Mouse (Mus musculus) CH12.LX (cell line): ENCODE measurements at regions not wholly inside any gene's neighbourhood (a gene's known extent, or its start where the extent isn't known, plus 50 kb on each side); places are given as distances from the start of the nearest gene placed in this dataset.

Experiments used
- DNase-seq: peaks from one replicate; pipeline ENCODE4 v3.0.0-alpha.2; 2013; ENCODE audit errors: extremely low read depth
- H3K27ac ChIP-seq: 2 replicates; pipeline ENCODE4 v1.5.1; 2012; ENCODE audit warnings: low read depth, mild to moderate bottlenecking, control low read depth, moderate library complexity; ENCODE audit not compliant: insufficient read depth
- H3K27me3 ChIP-seq: replicated peaks from 2 replicates; pipeline ENCODE3; 2012; ENCODE audit warnings: inconsistent platforms
- H3K36me3 ChIP-seq, 2 experiments: replicated peaks in 1 of 2; 2 replicates each; pipeline versions ENCODE3 to v1.6.1; 2012; ENCODE audit warnings: inconsistent platforms in 1 of 2, low read length in 1 of 2, mild to moderate bottlenecking in 1 of 2, mixed read lengths in 1 of 2, moderate library complexity in 1 of 2; ENCODE audit not compliant: control insufficient read depth in 1 of 2, insufficient read depth in 1 of 2
- H3K4me1 ChIP-seq, 2 experiments: 2 replicates each; pipeline ENCODE4 v1.6.1; 2012; ENCODE audit warnings: inconsistent platforms in 1 of 2, moderate library complexity in 1 of 2; ENCODE audit not compliant: insufficient read depth in 2 of 2, control insufficient read depth in 1 of 2
- H3K4me2 ChIP-seq: 2 replicates; pipeline ENCODE4 v1.6.1; 2012; ENCODE audit warnings: low read depth, mild to moderate bottlenecking, control low read depth; ENCODE audit not compliant: poor library complexity, insufficient read depth, severe bottlenecking
- H3K4me3 ChIP-seq, 3 experiments: fragments of 150-350 bp in 1 of 3; sonication (generic) in 1 of 3; replicated peaks in 1 of 3; 2 replicates each; pipeline versions ENCODE3 to v1.5.1; 2011 to 2012; ENCODE audit warnings: low read depth in 2 of 3, low read length in 2 of 3, mild to moderate bottlenecking in 2 of 3, moderate library complexity in 2 of 3, control low read depth in 1 of 3, improper control_type of control experiment in 1 of 3, inconsistent platforms in 1 of 3, mixed read lengths in 1 of 3; ENCODE audit not compliant: poor library complexity in 1 of 3
- H3K79me2 ChIP-seq: replicated peaks from 2 replicates; pipeline ENCODE4 v1.6.1; 2012; ENCODE audit warnings: mild to moderate bottlenecking, moderate library complexity; ENCODE audit not compliant: control insufficient read depth, poor library complexity, insufficient read depth, severe bottlenecking; ENCODE audit errors: extremely low read depth
- H3K9ac ChIP-seq: 2 replicates; pipeline ENCODE4 v1.6.1; 2012; ENCODE audit warnings: low read depth, mild to moderate bottlenecking, control low read depth, moderate library complexity; ENCODE audit not compliant: insufficient read depth
- H3K9me3 ChIP-seq: replicated peaks from 2 replicates; pipeline ENCODE3; 2012; ENCODE audit warnings: low read length, inconsistent platforms, mixed read lengths
- BHLHE40 ChIP-seq: IDR thresholded peaks from 2 replicates; pipeline ENCODE4 v1.6.1; 2011; ENCODE audit warnings: mild to moderate bottlenecking, low read depth, low read length, improper control_type of control experiment
- E2F4 ChIP-seq: IDR thresholded peaks from 2 replicates; pipeline ENCODE4 v1.6.1; 2011; ENCODE audit warnings: low read depth, low read length, improper control_type of control experiment; ENCODE audit not compliant: insufficient replicate concordance
- EP300 ChIP-seq: IDR thresholded peaks from 2 replicates; pipeline ENCODE4 v1.6.1; 2011; ENCODE audit warnings: low read length, improper control_type of control experiment
- GABPA ChIP-seq: IDR thresholded peaks from 2 replicates; pipeline ENCODE4 v1.6.1; 2012; ENCODE audit warnings: low read depth, low read length, improper control_type of control experiment, inconsistent platforms; ENCODE audit not compliant: insufficient replicate concordance
- HCFC1 ChIP-seq: IDR thresholded peaks from 2 replicates; pipeline ENCODE4 v1.6.1; 2012; ENCODE audit warnings: low read depth, mild to moderate bottlenecking, inconsistent platforms, low read length, improper control_type of control experiment
- MAX ChIP-seq: IDR thresholded peaks from 2 replicates; pipeline ENCODE4 v1.6.1; 2011; ENCODE audit warnings: low read length, improper control_type of control experiment
- MAZ ChIP-seq: IDR thresholded peaks from 2 replicates; pipeline ENCODE4 v1.6.1; 2012; ENCODE audit warnings: low read depth, mild to moderate bottlenecking, inconsistent platforms, low read length, improper control_type of control experiment, moderate library complexity
- NRF1 ChIP-seq: IDR thresholded peaks from 2 replicates; pipeline ENCODE4 v1.6.1; 2014; ENCODE audit warnings: low read depth, mild to moderate bottlenecking, inconsistent platforms, low read length, improper control_type of control experiment, moderate library complexity
- ZMIZ1 ChIP-seq: IDR thresholded peaks from 2 replicates; pipeline ENCODE4 v1.6.1; 2012; ENCODE audit warnings: low read depth, mild to moderate bottlenecking, inconsistent platforms, low read length, improper control_type of control experiment
- ZNF384 ChIP-seq: IDR thresholded peaks from 2 replicates; pipeline ENCODE4 v1.6.1; 2012; ENCODE audit warnings: low read depth, low read length, improper control_type of control experiment, inconsistent platforms
- dilution Hi-C: fragments of 300-500 bp; cut with MboI; formaldehyde crosslinking; loops from 2 replicates; pipeline ENCODE4 v1.14.3; 2020; ENCODE audit warnings: low sequenced_read_pairs; ENCODE audit not compliant: extremely low pct_unique_long_range_greater_than_20kb, extremely low pct_ligation_motif_present
- in situ Hi-C: fragments of 300-500 bp; cut with MboI; formaldehyde crosslinking; loops from 3 replicates; pipeline ENCODE4 v1.14.3; 2019; ENCODE audit warnings: low sequenced_read_pairs, low pct_ligation_motif_present, low pct_unique_long_range_greater_than_20kb, mixed read lengths

- DNase-seq, result no peak
- Histone ChIP-seq H3K9ac (no peak overlapping the region), H3K36me3 (no peaks in the 10 kb centered on the region), H3K27ac (no peak overlapping the region), H3K9me3 (peaks cover 3% of the 10 kb centered on the region), H3K79me2 (no peaks in the 10 kb centered on the region)
- dilution Hi-C loops (no loop called here), in situ Hi-C loops (no loop called here)
- TF ChIP-seq EP300 (no peak), NRF1 (no peak), MAX (no peak), BHLHE40 (no peak), ZMIZ1 (no peak), MAZ (no peak)
- TF ChIP-seq, all 38 proteins: peak for 0
- peaks cover 0 to 6% of the 10 kb centered on the region in 2 experiments; a peak in 1 of 4 replicates for H3K4me1 ChIP-seq
- no peaks in the 10 kb centered on the region for H3K27me3 ChIP-seq
- no peak overlapping the region for H3K4me2 ChIP-seq
- no peak overlapping the region for H3K4me3 ChIP-seq
Observed at GRCm38 (mm10) chr12:44145321-44145720, 64.8 kb downstream of the Dnajb9 start.

- Histone ChIP-seq H3K9ac (no peak overlapping the region), H3K4me1 (peaks cover 0 to 5% of the 10 kb centered on the region in 2 experiments; a peak in 1 of 4 replicates), H3K4me3 (no peak overlapping the region), H3K4me2 (no peak overlapping the region), H3K27ac (no peak overlapping the region), H3K9me3 (no peaks in the 10 kb centered on the region), H3K27me3 (no peaks in the 10 kb centered on the region), H3K79me2 (no peaks in the 10 kb centered on the region), H3K36me3 (no peaks in the 10 kb centered on the region)
- dilution Hi-C loops (no loop called here), in situ Hi-C loops (no loop called here)
- TF ChIP-seq GABPA (no peak), HCFC1 (no peak), E2F4 (no peak)
- DNase-seq, result no peak
Observed at GRCm38 (mm10) chr12:44139026-44139425, 71.1 kb downstream of the Dnajb9 start.

- DNase-seq, result no peak
Observed at GRCm38 (mm10) chr12:44128874-44129273, 81.3 kb downstream of the Dnajb9 start.

More at GRCm38 (mm10) chr12:44128874-44129273, 81.3 kb downstream of the Dnajb9 start:
- dilution Hi-C loops, result no loop called here
- Histone ChIP-seq H3K27me3 (no peaks in the 10 kb centered on the region), H3K4me3 (no peak overlapping the region), H3K9ac (no peak overlapping the region), H3K79me2 (no peaks in the 10 kb centered on the region), H3K4me2 (no peak overlapping the region)
- TF ChIP-seq ZNF384, result no peak
- TF ChIP-seq, all 38 proteins: peak for 0
- no peaks in the 10 kb centered on the region for H3K4me1 ChIP-seq
- H3K36me3 ChIP-seq, result no peaks in the 10 kb centered on the region
- no peaks in the 10 kb centered on the region for H3K9me3 ChIP-seq
- in situ Hi-C loops, result no loop called here
- no peak overlapping the region for H3K27ac ChIP-seq
